Mouse (Mus musculus) hindlimb bud, embryonic 11.5 days (tissue): ENCODE measurements around the gene Atg4a-ps.

Source experiments
- DNase-seq: peaks from one replicate; pipeline ENCODE4 v3.0.0-alpha.2; 2012; ENCODE audit warnings: low read depth, low spot score; ENCODE audit errors: extremely low spot score

The Atg4a-ps gene

GRCm38 (mm10) chr3:103633124-103633523 lies 12.7 kb downstream of the Atg4a-ps start:
- DNase-seq = no peak

- no peak for DNase-seq
These were observed 18.2 kb downstream of the Atg4a-ps start for GRCm38 (mm10) chr3:103627661-103628060.

- DNase-seq = no peak
These were observed 19.4 kb downstream of the Atg4a-ps start for GRCm38 (mm10) chr3:103626481-103626880.

- DNase-seq = no peak
These were observed 20.7 kb downstream of the Atg4a-ps start for GRCm38 (mm10) chr3:103625169-103625568.

GRCm38 (mm10) chr3:103624591-103625051 lies 21.2 kb downstream of the Atg4a-ps start:
- DNase-seq = no peak

- DNase-seq = no peak
These were observed 21.9 kb downstream of the Atg4a-ps start for GRCm38 (mm10) chr3:103623893-103624470.

- DNase-seq = no peak
These were observed 25.8 kb downstream of the Atg4a-ps start for GRCm38 (mm10) chr3:103620101-103620500.

- DNase-seq = peak; percentile 18
These were observed 28.9 kb downstream of the Atg4a-ps start for GRCm38 (mm10) chr3:103616981-103617380.

- DNase-seq = no peak
These were observed 30.2 kb downstream of the Atg4a-ps start for GRCm38 (mm10) chr3:103615621-103616020.

GRCm38 (mm10) chr3:103612636-103613355 lies 33.1 kb downstream of the Atg4a-ps start:
- DNase-seq = no peak

- DNase-seq = no peak
These were observed 35.6 kb downstream of the Atg4a-ps start for GRCm38 (mm10) chr3:103610231-103610630.

- no peak for DNase-seq
These were observed 38.9 kb downstream of the Atg4a-ps start for GRCm38 (mm10) chr3:103606660-103607595.

GRCm38 (mm10) chr3:103606045-103606597 lies 39.7 kb downstream of the Atg4a-ps start:
- no peak for DNase-seq

GRCm38 (mm10) chr3:103601561-103601960 lies 44.3 kb downstream of the Atg4a-ps start:
- no peak for DNase-seq

- DNase-seq = no peak
These were observed 44.9 kb downstream of the Atg4a-ps start for GRCm38 (mm10) chr3:103601011-103601410.

- no peak for DNase-seq
These were observed 48.3 kb downstream of the Atg4a-ps start for GRCm38 (mm10) chr3:103597586-103597985.

GRCm38 (mm10) chr3:103595271-103595810 lies 50.5 kb downstream of the Atg4a-ps start:
- no peak for DNase-seq
